Mouse (Mus musculus) heart, postnatal 4 days (tissue): ENCODE measurements at regions not wholly inside any gene's neighbourhood (a gene's known extent, or its start where the extent isn't known, plus 50 kb on each side); places are given as distances from the start of the nearest gene placed in this dataset.

ENCODE experiments used
- DNase-seq: peaks from one replicate; pipeline ENCODE4 v3.0.0; 2021

- DNase-seq: no peak
Observed at GRCm38 (mm10) chr1:42351884-42352283, 343.7 kb upstream of the Pou3f3 start.

DNA sequence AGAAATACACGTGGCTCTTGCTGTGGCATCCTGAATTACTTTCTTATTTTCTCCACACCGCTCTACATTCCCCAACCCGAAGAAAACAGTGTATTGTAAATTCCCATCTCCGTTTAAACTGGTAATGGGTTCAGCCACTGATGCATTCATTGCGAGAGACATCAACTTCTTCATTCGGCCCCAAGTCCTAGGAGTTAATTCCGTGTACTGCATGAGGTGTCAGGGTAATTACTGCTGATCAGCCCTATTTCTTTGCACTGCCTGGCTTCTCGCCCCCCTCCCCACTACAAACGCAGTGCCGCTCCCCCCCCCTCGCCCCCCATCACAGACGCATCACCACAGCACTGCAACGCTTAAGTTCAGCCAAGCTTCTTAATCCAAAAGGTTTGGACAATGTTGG, 343.2 kb upstream of the Pou3f3 start:
- DNase-seq: no peak

GRCm38 (mm10) chr1:42353096-42353495, 342.5 kb upstream of the Pou3f3 start:
- no peak for DNase-seq

DNA sequence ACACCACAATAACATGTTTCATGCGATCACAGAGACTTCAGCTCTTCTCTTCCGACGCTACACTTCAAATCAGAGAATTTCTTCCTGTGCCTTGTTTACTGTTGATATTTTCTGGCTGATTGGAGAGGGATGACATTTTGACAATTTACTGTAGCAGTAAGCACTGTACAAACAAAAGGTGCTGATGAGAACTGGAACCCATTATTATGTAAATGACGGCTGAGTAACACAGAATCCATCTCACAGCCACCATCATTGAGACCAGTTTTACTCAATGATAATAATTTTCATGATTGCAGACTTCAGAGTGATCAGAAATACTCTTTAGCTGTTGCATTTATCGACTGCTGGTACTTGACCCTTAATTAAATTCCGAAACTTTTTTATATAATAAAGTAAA, 341.5 kb upstream of the Pou3f3 start:
- no peak for DNase-seq

DNA sequence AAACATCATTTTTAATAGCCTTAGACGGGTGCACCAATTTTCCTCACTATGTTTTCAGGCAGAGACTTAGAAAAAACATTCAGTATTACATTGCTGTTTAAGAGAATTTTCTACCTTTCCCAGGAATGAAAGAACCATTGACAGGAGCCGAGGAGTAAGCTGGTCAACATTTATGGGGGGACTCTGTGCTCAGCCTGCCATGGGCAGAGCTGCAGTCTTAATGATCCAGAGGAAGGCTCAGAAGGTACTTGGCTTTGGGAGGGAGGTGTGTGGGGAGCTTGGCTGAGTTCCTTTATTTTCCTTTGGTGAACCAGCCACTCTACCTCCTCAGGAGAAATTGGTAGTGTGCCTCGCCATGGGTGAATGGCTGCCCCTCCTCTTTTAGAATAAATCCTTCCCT, 333.1 kb upstream of the Pou3f3 start:
- no peak for DNase-seq

DNA sequence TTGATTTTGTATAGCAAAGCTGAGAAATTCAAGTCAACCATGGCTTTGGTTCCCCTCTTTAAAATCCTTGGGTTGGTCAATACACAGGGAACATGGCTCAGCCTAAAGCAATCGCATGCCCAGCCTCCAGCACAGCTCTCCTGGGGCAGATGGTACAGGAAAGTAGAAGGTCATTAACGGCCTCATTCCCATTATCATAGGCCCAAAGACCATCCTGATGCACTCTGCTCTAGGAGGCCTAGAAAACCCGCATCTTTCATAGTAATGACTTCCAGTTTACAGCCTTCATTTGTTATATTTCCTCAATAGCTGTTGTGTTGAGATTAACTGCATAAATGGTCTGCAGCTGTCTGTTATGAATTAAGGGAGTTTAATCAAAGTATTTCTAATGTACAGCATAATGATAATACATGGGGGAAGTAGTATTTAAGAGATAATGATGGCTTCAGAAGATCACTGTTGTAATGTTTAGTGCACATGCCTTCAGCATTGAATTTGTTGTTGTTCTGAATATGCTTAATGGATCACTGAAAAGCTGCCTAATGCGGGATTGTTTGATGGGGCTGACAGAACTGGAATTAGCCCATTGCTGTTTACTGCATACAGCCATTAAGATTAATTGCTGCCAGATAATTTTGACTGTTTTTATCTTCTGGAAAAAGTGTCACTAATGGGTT, 329.8 kb upstream of the Pou3f3 start:
- DNase-seq: no peak

DNA sequence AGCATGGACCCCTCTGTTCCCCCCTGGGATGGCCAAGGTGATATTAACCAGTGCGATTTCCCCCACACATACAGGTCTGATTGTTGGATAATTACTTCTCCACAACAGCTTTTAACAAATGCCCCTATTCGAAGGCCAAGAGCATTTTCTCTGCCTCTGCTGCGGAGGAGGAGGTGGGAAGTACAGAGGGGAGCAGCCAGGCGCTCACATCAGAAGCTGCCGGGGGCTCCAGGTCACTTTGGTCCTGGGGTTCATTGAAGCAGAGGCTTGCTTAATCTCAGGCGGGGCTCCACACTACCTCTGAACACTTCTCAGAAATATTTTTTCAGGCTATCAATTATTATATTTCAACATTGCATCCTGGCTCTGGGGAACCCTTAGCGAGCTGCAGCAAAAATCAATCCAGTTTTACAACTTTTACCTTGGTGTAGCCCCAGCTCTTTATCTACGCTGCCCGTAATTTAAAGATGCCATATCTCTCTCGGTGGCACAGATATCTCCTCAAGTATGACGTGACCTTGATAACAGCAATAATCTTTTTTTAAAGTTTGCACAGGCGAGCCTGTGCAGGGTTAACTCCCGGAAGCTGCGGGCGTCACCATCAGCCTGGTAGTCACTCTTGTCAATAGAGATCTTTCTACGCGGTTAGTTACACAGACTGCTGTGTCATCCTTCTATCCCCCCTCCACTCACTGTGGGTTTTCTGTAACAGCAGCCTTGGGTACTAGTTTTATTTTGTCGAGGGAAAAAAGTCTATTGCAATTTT, 307.5 kb upstream of the Pou3f3 start:
- no peak for DNase-seq

GRCm38 (mm10) chr1:42388740-42389139, 306.8 kb upstream of the Pou3f3 start:
- no peak for DNase-seq

DNA sequence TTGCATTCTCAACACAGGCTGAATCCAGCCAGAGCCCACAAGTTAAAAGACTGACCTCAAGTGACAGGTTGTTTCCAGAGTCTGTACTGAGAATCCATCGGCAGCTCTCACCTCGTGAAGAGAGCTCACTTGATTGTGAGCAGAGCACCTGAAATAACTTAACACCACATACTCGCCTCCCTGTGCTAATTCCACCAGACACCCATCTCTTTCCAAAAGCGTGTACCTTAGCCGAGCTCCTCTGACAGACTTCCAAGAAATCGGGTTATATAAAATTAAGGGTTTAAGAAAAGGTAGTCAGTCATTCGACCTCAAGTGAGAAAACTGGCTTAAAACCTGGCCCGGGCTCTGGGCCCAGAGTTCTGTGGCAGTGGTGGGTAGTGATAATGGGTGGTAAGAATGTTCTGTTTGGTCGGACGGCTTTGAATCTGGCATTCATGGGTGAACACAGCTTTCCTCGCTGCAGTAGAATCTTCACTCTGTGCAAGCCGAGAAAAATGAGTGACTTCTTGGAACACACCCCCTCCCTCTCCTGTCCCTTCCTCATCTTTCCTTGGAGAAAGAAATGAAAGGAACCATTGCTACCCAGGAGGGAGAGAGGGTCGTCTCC, 299.8 kb upstream of the Pou3f3 start:
- no peak for DNase-seq

GRCm38 (mm10) chr1:42398461-42399154, 297.0 kb upstream of the Pou3f3 start:
- DNase-seq: no peak

- DNase-seq: no peak
Observed at GRCm38 (mm10) chr1:42415817-42416538, 279.6 kb upstream of the Pou3f3 start.

- no peak for DNase-seq
Observed at GRCm38 (mm10) chr1:42416539-42417218, 278.9 kb upstream of the Pou3f3 start.

GRCm38 (mm10) chr1:42417815-42418214, 277.8 kb upstream of the Pou3f3 start:
- no peak for DNase-seq

DNA sequence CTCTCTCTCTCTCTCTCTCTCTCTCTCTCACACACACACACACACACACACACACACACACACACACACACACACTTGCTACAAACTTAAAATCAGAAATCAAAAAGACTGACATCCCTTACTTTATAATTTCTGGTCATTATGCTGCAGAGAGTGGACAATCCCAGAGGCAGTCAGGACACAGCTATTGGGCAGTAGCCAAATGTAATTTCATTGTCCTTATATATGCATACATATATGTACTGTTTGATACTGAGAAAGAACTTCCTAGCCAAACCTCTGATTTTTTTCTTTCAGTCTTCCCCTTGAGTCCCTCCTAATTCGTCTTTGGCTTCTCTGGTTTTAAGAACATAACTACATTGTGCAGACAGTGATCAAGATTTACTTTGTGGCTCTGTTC, 277.3 kb upstream of the Pou3f3 start:
- no peak for DNase-seq

DNA sequence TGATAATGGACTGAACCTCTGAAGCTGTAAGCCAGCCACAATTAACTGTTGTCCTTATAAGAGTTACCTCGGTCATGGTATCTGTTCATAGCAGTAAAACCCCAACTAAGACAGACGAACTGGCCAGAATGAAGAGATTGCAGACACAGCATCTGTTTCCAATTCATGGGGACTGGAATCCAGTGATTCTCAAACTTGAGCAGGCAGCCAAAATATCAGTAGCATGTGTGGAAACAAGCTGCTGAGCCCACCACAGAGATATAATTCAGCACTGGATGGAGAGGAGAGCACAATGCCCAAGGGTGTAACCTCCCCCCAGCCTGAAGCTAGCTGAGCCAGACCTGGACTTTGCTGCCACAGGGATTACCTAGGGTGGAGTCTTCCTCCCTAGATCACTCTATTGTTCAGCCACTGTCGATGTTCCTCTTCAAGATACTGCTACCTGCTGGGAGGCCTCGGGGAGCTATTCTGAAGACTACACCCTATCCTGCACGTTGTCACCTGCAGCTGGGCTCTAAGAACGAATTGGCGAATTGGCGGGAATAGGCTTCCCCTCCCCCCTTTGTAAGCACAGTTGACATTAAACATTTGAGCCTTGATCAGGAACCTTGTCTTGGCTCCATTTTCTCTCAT, 259.1 kb upstream of the Pou3f3 start:
- no peak for DNase-seq

GRCm38 (mm10) chr1:42468365-42468764, 227.2 kb upstream of the Pou3f3 start:
- DNase-seq: no peak

GRCm38 (mm10) chr1:42471846-42472494, 223.6 kb upstream of the Pou3f3 start:
- no peak for DNase-seq

DNA sequence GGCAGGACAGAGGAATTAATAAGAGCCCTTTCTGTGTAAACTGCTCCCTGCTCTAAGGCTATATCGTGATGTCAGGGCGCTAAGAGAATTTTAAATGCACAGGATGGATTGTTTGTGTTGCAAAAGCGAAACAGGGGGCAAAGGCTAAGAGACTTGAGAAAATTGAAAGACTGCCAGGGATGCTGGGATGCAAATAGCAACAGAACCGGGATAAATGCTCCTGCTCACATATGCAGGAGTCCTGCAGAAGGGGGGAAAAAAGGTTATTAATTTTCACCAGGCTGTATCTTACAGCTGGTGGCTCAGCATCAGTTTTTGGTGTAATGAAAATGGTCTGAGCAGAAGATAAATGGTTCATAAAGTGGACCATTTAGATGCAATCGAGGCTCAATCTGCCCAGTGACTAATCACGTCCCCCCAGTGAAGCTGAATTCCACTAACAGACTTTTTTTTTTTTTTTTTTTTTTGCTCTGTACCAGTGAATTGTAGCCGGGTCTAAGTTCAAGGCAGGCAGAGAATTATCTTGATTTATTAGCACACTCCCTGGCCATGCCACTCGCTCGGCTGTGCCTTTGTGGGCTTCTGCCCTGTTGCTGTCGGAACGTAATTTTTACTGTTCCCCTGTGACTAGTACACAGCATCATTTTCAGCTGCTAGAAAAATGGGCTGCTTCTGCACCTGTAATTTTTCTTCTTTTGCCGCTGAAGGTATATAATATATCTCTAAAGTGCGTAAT, 222.9 kb upstream of the Pou3f3 start:
- no peak for DNase-seq

DNA sequence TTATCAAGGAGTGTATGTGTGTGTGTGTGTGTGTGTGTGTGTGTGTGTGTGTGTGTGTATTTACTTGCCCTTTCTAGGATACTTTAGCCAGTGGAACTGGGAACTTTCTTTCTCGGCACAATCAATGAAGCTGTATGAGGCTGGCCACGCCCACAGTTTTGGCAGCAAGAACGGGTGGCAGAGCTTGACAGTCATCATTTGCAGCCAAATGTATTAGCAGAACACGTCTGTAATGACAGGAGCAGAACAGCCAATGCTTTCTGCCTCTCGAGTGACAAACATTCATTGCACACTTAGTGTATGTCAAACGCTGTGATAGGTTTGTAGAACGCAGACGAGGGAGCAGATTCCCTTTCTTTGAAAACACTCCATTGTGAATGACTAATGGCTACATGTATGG, 221.4 kb upstream of the Pou3f3 start:
- no peak for DNase-seq

DNA sequence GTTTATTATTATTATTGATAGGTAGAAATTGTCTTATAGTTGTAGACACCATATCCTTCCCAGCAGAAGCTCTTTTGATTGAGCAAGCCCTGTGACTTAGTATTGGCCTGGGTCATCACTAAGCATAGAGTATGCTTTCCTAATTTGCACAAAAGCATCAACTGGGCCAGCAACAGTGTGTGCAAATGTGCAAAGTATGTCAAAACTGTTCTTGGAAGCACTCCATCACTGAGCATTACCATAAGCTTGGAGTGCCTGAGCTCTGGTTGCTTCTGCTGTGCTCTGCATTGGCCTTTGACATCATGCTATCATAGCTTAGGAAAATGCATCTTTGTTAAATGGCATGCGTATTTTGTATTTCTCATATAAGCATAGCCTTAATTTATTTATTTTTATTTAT, 220.7 kb upstream of the Pou3f3 start:
- DNase-seq: no peak
